Mouse (Mus musculus) heart, adult 2 months (tissue): ENCODE data around the gene Col25a1.

Experiments
- CTCF ChIP-seq: fragments of 200-600 bp; IDR thresholded peaks from 2 replicates; pipeline ENCODE4 v1.8.1; 2022; ENCODE audit warnings: antibody characterized with exemption, mild to moderate bottlenecking, moderate library complexity
- POLR2A ChIP-seq: fragments of 200-500 bp; IDR thresholded peaks from 2 replicates; pipeline ENCODE4 v1.6.1; 2011; ENCODE audit warnings: mild to moderate bottlenecking, low read depth, low read length, control low read depth; ENCODE audit not compliant: insufficient read depth

DNA sequence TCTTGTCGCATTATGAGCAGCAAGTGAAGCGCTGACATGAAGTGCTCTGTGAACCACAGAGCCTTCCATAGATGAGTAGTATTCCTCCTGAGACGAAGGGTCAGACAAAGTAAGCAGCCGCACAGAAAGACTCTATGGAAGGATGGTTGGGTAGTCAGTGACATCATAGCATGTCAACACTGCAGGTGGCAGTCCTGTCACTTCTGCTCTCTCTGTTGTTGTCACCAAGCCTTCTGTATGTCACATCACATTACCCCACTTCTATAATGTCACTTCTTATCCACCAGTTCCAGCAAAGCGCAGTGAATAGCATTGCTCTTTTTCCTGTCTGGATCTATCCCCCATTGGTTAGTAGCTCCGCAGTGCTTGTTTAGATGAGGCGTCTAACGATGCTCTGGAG, 351.2 kb downstream of the Col25a1 start:
- no peak for TF ChIP-seq CTCF
- no peak for TF ChIP-seq POLR2A
